Comparison of ENCODE assay signal across 15 mouse cellular contexts in the genomic region with DNA sequence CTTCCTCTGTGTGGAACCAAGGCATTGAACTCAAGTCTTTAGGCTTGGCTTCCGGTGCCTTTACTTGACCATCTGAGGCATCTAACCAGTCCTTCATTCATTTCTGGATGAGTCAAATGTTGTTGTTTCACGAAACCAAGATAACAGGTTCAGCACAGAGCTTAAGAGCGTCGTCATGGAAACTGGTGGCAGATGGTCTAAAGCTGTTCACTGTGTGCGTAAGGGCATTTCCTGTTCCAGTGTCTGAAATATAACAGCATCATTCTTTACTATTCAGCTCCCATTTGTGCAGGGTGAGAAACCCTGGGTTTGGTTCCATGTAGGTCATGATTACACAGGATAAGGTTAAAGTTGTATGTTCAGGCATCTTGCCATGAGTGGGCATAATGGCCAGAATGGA.
DNase-seq lines count a peak whose midpoint lies in the region; ATAC-seq and TF ChIP-seq lines count a peak whose summit lies in the region.
"Had no signal": no experiment of that assay in that cellular context is flagged by ENCODE, and none has a peak within 500 bp of the region (broad histone marks: within the 10 kb centered on the region; RNA-seq: fewer than 3 reads in every experiment).

No protein-coding gene starts in this region.

- no peaks in the 10 kb centered on the region for H3K27me3 ChIP-seq in hindbrain, embryonic 14.5 days (ENCODE audit: control insufficient read depth, insufficient read depth, low read length)
- no peaks in the 10 kb centered on the region for H3K27me3 ChIP-seq in hindbrain, embryonic 13.5 days
- H3K27me3 ChIP-seq in midbrain, embryonic 16.5 days (ENCODE audit: control insufficient read depth, insufficient read depth, low read depth, low read length): no peaks in the 10 kb centered on the region
- H3K27me3 ChIP-seq in midbrain, embryonic 13.5 days: no peaks in the 10 kb centered on the region
- no peaks in the 10 kb centered on the region for H3K27me3 ChIP-seq in midbrain, postnatal 0 days (ENCODE audit: insufficient read depth, low read length)
- H3K27me3 ChIP-seq: liver, embryonic 15.5 days had no signal

- TF ChIP-seq CTCF in midbrain, postnatal 0 days (IDR thresholded peaks at IDR 0.05): no peak

- H3K9me3 ChIP-seq in hindbrain, embryonic 14.5 days (ENCODE audit: control insufficient read depth, low read length): no peaks in the 10 kb centered on the region
- H3K9me3 ChIP-seq in hindbrain, embryonic 13.5 days: no peaks in the 10 kb centered on the region
- no peaks in the 10 kb centered on the region for H3K9me3 ChIP-seq in midbrain, embryonic 16.5 days (replicated peaks; ENCODE audit: control insufficient read depth, low read length, poor library complexity, severe bottlenecking)
- H3K9me3 ChIP-seq in midbrain, embryonic 13.5 days: no peaks in the 10 kb centered on the region
- no peaks in the 10 kb centered on the region for H3K9me3 ChIP-seq in midbrain, postnatal 0 days (ENCODE audit: low read length)
- H3K9me3 ChIP-seq: liver, embryonic 15.5 days had no signal

- ATAC-seq in hindbrain, embryonic 14.5 days (ENCODE audit: low FRiP score): no peak
- ATAC-seq in hindbrain, embryonic 13.5 days (ENCODE audit: low FRiP score): no peak; the same call in 1 of the 2 replicates
- ATAC-seq in midbrain, embryonic 16.5 days: peak; percentile 36; the same call in 1 of the 2 replicates
- ATAC-seq in midbrain, embryonic 13.5 days: no peak
- no peak for ATAC-seq in midbrain, postnatal 0 days (ENCODE audit: low FRiP score)
- ATAC-seq: CD4-positive, CD25-positive, alpha-beta regulatory T cell, adult 4 months; intestine, postnatal 0 days had no signal

- H3K4me1 ChIP-seq in hindbrain, embryonic 14.5 days (replicated peaks; ENCODE audit: control insufficient read depth, insufficient read depth, low read length): no peaks in the 10 kb centered on the region
- peaks cover 11% of the 10 kb centered on the region; the same call in 1 of the 2 replicates for H3K4me1 ChIP-seq in hindbrain, embryonic 13.5 days (replicated peaks)
- H3K4me1 ChIP-seq in midbrain, embryonic 16.5 days (ENCODE audit: control insufficient read depth, insufficient read depth, low read length): peaks cover 9% of the 10 kb centered on the region; the same call in 1 of the 2 replicates
- H3K4me1 ChIP-seq in midbrain, embryonic 13.5 days (replicated peaks): peaks cover 10% of the 10 kb centered on the region
- H3K4me1 ChIP-seq in midbrain, postnatal 0 days (ENCODE audit: insufficient read depth, low read length): no peaks in the 10 kb centered on the region
- H3K4me1 ChIP-seq: liver, embryonic 15.5 days had no signal

- H3K36me3 ChIP-seq in hindbrain, embryonic 14.5 days (replicated peaks; ENCODE audit: control insufficient read depth, insufficient read depth): no peaks in the 10 kb centered on the region
- no peaks in the 10 kb centered on the region; the same call in 1 of the 2 replicates for H3K36me3 ChIP-seq in hindbrain, embryonic 13.5 days
- no peaks in the 10 kb centered on the region for H3K36me3 ChIP-seq in midbrain, embryonic 16.5 days (ENCODE audit: control insufficient read depth, insufficient read depth, low read length)
- no peaks in the 10 kb centered on the region for H3K36me3 ChIP-seq in midbrain, embryonic 13.5 days
- no peaks in the 10 kb centered on the region for H3K36me3 ChIP-seq in midbrain, postnatal 0 days (ENCODE audit: insufficient read depth, low read length)
- H3K36me3 ChIP-seq: liver, embryonic 15.5 days had no signal

- H3K9ac ChIP-seq in hindbrain, embryonic 14.5 days: no peak overlapping the region
- H3K9ac ChIP-seq in hindbrain, embryonic 13.5 days: no peak overlapping the region
- no peak overlapping the region for H3K9ac ChIP-seq in midbrain, embryonic 16.5 days (ENCODE audit: low read depth, low read length)
- H3K9ac ChIP-seq in midbrain, embryonic 13.5 days (replicated peaks): no peak overlapping the region
- H3K9ac ChIP-seq in midbrain, postnatal 0 days (replicated peaks; ENCODE audit: low read length, poor library complexity, severe bottlenecking): no peak overlapping the region
- H3K9ac ChIP-seq: liver, embryonic 15.5 days had no signal

- no peak overlapping the region for H3K27ac ChIP-seq in hindbrain, embryonic 14.5 days
- no peak overlapping the region for H3K27ac ChIP-seq in hindbrain, embryonic 13.5 days
- H3K27ac ChIP-seq in midbrain, embryonic 16.5 days (ENCODE audit: low read length): no peak overlapping the region
- H3K27ac ChIP-seq in midbrain, embryonic 13.5 days: no peak overlapping the region
- no peak overlapping the region for H3K27ac ChIP-seq in midbrain, postnatal 0 days (ENCODE audit: low read depth, low read length)
- H3K27ac ChIP-seq: heart, adult 2 months; liver, embryonic 15.5 days had no signal

- H3K4me3 ChIP-seq in hindbrain, embryonic 14.5 days (replicated peaks; ENCODE audit: low read length): no peak overlapping the region
- H3K4me3 ChIP-seq in hindbrain, embryonic 13.5 days: no peak overlapping the region
- H3K4me3 ChIP-seq in midbrain, embryonic 16.5 days (ENCODE audit: low read depth, low read length): no peak overlapping the region
- H3K4me3 ChIP-seq in midbrain, embryonic 13.5 days (replicated peaks): no peak overlapping the region
- H3K4me3 ChIP-seq in midbrain, postnatal 0 days (ENCODE audit: low read depth, low read length): no peak overlapping the region
- H3K4me3 ChIP-seq: heart, adult 2 months; liver, embryonic 15.5 days had no signal

- DNase-seq in hindbrain, embryonic 14.5 days (ENCODE audit: low spot score): peak; percentile 49
- DNase-seq in brain, adult 2 months (ENCODE audit: low read depth, low spot score): peak; percentile 92
- DNase-seq in midbrain, postnatal 0 days (ENCODE audit: low spot score): peak; percentile 52
- no peak for DNase-seq in cerebellum, postnatal 4 days (ENCODE audit: low spot score in 2 of 2)
- no peak for DNase-seq in kidney, postnatal 36 days
- DNase-seq: cerebellum, postnatal 14 days; heart, adult 2 months; kidney, postnatal 4 days; thymus, postnatal 4 days had no signal

- no peak overlapping the region for H3K4me2 ChIP-seq in hindbrain, embryonic 14.5 days (replicated peaks)
- no peak overlapping the region for H3K4me2 ChIP-seq in hindbrain, embryonic 13.5 days
- no peak overlapping the region for H3K4me2 ChIP-seq in midbrain, embryonic 16.5 days (ENCODE audit: low read length)
- H3K4me2 ChIP-seq in midbrain, embryonic 13.5 days (replicated peaks): no peak overlapping the region
- no peak overlapping the region for H3K4me2 ChIP-seq in midbrain, postnatal 0 days (ENCODE audit: low read depth, low read length, poor library complexity, severe bottlenecking)
- H3K4me2 ChIP-seq: liver, embryonic 15.5 days had no signal

- WGBS in hindbrain, embryonic 14.5 days: 69% methylated on average over 5 of the region's 5 CpGs
- WGBS in hindbrain, embryonic 13.5 days: 71% methylated on average over 5 of the region's 5 CpGs
- WGBS in midbrain, embryonic 16.5 days: 65% methylated on average over 5 of the region's 5 CpGs
- 64% methylated on average over 5 of the region's 5 CpGs for WGBS in midbrain, embryonic 13.5 days
- 63% methylated on average over 5 of the region's 5 CpGs for WGBS in midbrain, postnatal 0 days

Comparison
In these comparisons a context has a peak if more than half of its experiments do, and no peak if none do; other contexts are left out.
1. DNase-seq: peak in hindbrain, embryonic 14.5 days (single experiment), brain, adult 2 months (single experiment) and midbrain, postnatal 0 days (single experiment); none in cerebellum, postnatal 4 days (0 of 2) and kidney, postnatal 36 days (0 of 2).